Mouse (Mus musculus) lung, postnatal 36 days (tissue): ENCODE data around the gene Itpr1.

ENCODE experiments used
- DNase-seq: peaks from one replicate; pipeline ENCODE4 v3.0.0; 2022; ENCODE audit warnings: mixed read lengths

The Itpr1 gene

DNA sequence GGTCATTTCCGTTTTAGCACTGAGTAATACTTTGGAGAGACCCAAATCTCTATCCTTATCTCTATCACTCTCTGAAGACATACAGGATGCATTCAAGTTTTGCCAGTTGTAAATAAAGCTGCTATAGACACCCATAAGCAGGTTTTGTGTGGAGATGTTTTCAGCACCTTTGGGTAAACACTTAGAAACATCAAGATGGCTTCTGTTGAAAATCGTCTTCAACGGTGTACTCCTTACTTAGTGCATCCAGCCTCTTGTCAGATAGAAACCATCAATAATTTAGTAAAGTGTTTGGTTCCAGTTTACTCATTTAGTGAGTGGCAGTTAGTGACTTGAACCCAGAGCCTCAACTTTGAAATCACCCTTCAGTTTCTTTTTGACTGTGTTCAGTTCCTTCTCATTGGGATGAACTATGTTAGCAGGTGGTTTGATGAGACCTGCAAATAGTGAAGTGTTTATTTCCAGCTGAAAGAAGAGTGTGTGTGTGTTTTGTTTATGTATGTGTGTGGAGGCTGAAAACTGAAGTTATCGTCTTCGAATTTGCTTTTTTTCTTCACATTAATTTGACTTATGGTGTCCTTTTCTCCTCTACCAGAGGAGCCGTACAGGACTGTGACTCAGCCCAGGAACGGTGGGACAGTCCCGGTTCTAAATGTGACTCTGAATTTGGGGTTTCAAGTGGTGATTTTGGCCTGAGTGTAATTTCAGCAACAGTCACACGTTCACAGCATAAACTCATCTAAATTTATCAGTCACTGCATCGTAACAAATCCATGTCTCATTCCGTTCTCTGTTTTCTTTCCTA is 66.1 kb downstream of the Itpr1 start:
- no peak for DNase-seq

DNA sequence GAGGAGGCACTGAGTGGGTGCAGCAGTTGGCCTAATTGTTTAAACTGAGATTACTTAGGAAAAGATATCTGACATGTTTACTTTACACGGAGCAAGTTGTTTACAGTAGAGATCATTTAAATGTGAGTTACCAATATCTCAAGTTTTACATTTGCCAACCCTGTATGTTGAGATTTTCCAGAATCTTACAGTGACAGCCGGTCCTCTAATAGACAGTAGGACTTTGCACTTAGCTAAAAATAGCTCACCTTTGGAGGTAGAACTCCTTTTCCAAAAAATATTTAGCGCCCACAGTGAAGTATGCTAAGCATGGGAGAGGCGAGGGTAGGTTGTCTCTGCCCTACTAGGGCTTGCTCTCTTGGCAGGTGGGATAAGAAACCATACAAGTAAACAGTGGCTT is 69.2 kb downstream of the Itpr1 start:
- no peak for DNase-seq

DNA sequence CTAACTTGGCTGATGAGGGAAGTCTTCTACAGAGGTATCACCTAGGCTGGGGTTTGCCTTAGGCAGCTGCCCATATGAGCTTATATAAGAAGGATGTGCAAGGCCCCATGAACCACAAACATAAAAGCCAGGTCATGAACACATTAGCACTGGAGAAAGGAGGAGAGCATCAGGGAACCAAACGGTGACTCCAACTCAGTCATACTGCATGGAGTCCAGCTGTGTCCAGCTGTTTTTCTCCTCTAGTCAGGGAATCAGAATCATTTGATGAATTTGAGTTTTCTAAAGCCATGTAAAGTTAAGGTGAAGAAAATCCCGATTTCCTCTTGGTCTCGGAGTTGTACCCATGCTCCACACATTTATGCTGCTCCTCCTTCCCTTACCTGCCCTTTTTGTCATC is 69.7 kb downstream of the Itpr1 start:
- peak; percentile 39 for DNase-seq

DNA sequence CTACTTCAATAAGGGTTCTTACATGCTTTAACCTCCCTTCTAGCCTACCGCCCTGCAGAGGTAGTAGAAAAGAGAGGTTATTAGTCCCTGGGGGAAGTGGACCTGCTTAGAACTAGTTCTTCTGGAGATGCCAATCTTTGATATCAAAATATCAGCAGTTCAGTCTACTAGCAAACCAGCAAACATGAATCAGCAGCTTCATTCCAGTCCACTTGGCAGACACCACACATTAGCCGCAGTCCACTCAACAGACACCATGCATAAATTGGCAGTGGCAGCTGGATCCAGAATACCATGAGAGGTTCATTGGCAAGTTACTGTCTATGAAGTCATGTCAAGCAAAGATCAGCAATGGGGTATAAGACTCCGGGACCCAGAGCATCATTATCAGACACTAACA is 71.8 kb downstream of the Itpr1 start:
- DNase-seq, result no peak

DNA sequence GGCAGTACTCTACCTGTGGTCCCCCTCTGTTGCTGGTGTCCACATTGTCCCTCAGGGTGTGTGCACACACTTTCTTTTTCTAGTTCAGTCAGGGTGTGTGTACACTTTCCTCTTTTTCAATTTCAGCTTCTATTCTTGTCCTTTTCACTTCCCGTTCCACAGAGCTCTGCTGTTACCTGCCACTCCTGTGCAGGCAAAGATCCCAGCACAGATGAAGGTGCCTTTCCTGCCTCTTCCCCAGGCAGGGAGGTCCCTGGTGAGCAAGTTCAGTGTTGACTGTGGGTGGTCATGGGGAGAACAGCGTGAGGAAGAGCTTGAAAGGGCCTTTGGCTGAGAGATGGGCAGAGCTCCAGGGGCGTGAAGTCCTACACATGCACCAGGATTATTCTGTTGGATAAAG is 76.1 kb downstream of the Itpr1 start:
- no peak for DNase-seq

DNA sequence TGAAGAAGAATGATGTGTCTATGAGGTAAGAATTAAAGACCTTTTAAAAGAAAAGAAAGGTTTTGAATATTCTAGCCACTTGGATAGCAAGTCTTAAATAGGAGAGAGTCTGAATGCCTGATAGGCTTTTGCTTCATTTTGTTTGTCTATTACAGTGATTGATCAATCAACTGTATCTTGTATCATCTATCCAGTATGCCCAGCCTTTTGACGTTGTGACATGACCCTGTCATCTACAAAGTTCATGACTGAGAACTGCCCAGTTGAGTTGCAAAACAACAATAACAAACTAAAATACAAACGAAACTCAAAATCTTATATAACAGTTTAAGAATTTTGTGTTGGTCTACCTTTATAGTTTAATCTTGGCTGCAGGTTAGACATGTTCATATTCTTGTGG is 78.1 kb downstream of the Itpr1 start:
- no peak for DNase-seq

DNA sequence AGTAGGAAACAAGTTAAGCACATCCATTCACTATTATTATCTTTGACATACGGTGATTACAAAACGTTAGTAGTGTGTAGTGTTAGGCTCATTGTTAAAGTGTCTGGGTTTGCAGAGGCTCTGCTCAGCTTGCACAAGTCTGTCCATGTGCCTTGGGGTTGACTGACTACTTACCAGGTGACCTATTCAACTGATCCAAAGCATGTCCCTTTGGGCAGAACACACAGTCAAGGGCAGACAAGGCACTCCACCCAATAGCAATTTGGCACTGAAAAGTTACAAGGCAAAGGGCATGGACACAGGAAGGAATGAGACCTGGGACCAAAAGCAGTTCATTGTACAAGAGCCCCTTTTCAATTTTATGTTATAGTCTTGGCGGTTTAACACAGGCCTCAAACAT is 78.7 kb downstream of the Itpr1 start:
- DNase-seq, result no peak

DNA sequence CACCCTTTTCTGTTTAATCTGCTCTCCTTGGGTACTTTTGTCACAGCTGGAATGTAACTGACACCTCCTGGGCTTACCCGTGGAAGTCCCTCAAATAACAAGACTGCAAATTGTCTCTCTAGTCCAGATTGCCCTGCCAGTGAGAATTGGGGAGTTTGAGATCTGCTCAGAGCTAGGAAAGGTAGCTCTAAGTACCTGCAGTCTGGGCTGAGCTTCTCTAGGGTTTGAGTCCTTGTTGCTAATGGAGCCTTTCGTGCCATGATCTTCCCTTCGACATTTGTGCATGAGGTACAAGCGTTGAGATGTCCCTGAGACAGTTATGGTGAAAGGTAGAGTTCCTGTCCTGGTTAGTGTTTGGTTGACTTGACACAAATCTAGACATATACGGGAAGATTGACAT is 89.0 kb downstream of the Itpr1 start:
- no peak for DNase-seq

DNA sequence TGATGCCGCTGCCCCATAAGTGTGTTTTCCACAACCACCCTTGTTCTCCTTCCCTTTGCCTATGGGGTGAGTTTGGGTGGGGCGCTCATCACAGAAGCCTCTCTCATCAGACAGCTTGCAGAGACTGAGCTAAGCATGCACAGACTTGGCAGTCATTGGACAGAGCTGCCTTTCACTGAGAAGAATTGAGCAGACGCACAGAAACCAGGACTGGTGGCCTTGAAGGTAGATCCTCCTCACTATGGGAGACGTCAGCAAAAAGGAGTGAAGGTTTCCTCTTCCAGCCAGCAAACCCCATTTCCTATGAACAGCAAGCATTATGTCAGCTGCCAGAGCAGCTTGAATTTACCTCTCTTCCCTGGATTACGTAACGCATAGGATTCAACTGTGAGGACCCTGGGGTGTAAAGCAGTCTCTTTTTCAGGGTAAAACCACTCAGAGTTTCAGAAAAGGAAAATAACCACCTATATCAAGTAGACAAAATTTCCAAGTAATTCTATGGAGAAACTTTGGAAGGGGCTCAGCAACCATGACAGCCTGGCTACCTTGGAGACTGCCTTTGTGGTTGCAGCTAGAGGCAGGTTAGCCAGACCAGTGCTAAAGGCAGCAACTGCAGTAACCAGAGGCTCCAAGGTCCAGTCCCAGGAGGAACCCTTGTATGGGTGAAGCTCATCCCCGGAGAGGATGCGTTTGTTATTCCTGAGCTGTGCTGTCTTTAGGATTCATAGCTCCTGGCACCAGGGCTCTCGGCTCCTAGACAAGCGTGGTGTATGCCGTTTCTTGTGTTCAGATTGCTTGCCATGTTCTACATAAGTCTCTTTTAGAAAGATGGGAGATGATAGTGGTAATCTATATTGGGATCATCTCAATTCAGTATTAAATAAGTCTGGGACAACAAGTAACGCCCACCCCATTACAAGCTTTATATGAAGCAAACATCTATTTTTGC is 91.0 kb downstream of the Itpr1 start:
- no peak for DNase-seq

DNA sequence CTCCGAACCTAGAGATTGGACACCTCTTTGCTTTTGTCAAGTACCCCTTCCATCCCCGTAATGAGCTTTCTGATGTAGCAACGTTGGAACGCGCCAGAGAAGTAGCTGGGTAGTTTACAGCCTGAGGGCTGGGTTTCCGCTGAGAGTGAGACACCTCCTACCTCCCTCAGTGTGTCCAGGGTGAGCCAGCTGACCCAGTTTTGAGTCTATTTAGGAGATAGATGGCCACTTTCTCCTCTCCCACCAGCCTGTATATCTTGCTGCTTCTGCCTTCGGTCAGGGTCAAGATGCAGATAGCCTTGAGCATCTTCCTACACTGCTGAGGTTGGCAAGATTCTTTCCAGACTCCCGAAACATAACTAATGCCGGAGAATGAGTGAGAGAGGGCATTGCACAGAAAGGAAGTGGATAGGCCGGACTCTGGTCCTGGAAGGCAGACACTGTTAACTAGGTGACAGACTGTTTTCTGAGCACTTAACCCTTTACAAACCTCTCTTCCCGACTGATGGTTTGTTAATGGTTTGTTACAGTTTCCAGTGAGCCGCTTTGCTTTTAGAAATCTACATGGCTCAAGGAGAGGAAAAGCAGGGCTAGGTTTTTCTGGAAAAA is 92.4 kb downstream of the Itpr1 start:
- DNase-seq, result no peak

DNA sequence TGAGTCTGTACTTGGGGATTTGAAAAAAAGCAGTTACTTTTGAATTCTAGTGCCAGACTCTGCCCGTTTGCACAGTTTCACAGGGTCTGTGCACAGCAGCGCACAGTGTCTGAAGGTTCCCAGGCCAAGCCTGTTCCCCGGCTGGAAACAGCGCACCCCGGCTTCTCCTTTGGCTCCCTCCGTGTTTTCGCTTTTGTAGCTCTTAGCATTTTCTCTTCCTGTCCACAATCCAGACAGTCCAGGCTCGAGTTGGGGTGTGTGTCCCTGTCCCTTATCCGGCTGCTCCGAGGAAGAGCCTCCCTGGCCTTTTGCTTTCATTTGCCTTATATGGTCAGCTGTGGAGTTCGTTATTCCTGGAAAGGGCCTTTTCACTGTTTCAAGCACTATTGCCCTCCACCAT is 93.3 kb downstream of the Itpr1 start:
- peak; percentile 63 for DNase-seq

DNA sequence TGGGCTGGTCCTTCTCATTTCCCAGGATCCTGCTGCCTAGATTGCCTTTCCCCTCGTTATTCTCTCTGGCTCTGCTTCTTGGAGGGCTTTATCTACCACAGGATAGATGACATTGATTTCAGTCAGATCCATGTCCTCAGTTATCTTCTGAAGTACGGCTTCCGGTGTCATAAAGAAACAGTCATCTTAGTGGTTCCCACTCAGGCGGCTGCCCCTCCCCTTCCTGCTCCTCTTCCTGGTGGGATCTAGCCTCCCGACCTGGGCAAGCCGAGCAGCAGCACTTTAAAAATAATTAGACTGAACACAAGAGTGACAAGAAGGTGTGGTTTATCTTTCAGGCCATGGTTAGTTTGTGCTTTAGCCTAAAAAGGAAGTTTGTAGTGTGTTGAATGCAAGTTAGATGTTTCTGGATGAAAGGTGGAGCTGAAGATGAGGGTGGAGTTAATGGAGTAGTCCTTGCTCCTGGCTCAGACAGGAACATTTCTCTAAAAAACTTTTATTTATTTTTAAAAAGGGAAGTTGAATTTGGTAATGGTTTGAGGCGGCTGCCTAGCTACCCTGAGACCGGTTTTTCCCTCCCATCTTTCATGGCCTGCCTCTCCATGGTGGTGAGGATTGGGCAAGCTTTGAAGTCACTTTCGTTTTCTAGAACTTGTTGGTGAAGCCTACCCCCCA is 94.2 kb downstream of the Itpr1 start:
- DNase-seq, result peak; percentile 48

DNA sequence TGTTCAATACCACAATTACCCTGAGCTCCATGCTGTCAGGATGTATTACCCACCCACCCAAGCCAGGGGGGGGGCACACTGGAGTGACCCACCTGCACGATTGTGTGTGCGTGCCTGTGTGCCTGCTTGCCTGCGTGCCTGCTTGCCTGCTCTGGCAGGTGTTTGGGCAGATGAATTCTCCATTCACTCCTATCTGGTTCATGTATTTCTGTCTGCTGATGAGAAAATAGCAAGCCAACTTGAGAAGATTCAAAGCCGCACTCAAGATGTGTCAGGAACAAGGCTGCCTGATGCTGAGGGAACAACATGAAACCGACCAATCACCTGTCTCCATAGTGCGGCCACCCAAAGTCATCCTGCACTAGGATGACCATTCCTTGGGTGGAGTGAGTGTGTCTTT is 94.9 kb downstream of the Itpr1 start:
- DNase-seq, result no peak

DNA sequence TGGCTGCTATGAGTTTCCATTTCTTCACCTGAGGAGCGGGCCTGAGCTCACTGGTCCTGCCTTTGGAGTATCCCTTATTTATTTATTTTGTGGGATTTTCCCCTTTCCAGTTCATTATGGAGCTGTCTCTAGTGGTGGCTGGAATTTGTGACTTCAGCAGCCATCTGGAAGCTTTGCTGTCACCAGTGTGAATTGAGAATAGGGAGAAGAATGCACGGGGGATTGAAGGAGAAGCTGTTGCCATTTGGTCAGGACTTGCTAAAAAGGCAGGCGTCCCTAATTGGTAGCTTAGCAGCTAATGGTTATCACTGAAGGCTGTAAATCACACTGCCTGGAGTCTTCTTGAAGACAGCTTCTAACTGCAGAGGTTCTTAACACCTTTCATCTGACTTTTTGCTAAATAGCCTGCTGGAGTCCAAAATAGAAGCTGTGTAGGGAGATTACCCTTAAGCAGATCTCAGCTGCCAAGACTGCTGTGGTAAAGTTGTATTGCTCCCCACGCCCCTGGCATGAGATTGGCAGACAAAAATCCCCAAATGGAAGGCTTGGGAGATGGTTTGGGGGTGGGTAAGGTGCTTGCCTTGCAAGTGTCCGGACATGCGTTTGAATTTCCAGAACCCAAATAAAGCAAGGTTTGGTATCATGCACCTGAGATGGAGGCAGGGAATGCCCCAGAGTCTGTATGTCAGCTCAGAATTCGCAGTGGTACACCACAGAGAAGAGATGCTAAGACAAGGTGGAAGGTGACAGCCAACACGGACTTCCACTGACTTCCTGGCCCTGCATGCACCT is 96.7 kb downstream of the Itpr1 start:
- no peak for DNase-seq

DNA sequence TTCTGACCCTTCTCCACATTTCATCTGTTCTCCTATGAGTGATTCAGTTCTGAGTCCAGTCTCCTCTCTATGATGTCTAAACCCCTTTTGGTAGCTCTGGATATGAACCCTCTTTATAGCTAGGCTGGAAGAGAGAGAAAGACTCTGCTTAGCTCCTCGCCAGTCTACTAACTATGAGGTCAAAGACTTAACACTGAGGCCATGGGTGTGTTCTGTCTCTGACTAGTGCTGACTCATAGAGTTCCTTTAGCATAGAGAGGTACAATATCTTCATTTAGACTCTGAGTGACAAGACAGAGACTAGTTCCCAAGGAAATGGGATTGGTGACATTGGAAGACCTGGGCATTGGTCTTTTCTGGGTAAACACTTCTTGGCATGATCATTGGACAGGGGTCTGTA is 100.2 kb downstream of the Itpr1 start:
- DNase-seq, result no peak

DNA sequence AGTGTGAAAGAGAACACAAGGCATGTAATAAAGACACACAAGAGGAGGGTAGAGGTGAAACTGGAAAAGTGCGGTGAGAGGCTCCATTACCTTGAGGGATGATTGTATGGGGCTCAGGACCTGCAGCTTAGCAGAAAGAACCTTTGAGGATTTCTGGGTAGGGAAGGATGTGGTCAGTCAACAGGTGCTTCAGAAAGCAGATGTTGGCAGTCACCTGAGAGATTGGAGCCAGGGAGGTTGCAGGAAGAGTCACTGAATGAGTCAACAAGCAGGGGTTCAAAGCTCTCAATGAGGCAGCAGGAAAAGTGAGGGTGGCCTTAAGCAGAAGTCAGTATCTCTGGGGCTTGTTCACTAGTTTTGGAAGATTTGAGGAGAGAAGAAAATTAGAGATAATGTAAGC is 101.1 kb downstream of the Itpr1 start:
- DNase-seq, result no peak

DNA sequence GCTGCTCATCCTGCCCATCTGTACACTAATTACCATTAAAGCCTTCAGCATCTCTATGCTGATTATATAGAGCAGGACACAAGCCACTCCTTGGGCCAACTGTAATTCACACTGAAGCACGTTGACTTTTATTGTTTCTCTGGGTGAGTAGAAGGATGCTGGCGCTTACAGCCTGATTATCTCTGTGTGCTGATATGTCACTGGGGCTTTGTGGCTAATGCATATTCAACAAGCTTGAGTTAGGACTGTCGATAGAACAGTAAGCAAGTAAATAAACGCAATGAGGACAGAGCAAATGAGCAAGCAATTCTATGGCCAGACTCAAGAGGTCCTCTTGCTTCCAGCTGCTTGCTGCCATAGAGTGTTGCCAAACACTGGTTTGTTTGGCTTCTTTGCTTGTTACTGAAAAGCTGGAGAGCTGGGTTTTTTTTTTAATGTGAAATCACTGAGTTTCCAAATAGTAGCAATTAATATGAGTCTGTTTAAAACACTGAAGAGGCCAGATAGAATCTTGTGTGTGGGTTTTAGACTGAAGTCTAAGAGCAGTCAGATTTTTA is 103.5 kb downstream of the Itpr1 start:
- peak; percentile 48 for DNase-seq

DNA sequence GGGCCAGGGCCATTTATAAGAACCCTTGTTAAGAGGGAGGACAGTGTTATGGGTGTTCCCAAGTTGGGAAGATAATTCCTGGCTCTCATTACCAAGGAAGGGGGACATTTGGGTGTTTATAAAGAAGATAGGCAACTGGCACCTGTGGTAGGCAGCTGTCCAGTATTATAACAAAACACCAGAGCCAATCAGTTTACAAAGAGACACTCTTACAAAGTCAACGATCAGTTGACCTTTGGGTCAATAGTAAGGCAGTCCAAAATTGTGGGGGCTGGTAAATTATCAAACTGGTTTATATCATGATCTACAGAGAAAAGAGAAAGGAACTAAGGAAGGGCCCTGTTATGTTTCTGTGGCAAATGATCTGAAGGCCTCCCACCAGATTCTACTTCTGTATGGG is 104.1 kb downstream of the Itpr1 start:
- DNase-seq, result no peak

DNA sequence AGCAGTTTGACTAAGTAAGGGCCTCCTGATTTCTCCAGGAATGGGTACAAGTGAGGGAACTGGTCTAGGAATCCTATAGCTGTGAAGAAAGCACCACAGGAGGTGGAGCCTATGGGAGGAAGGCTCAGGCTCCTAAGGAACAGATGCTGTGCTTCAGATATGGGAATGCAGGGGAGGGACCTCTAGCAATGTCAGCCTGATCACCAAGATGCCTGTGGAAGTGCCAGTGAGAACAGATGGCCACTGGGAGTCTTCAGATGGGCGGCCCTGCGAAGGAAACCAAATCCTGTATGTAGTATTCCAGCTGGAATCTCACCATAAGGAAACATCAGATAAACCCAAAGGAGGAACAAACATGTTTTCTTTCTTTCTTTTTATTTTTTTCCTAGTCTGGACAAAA is 108.8 kb downstream of the Itpr1 start:
- DNase-seq, result no peak

DNA sequence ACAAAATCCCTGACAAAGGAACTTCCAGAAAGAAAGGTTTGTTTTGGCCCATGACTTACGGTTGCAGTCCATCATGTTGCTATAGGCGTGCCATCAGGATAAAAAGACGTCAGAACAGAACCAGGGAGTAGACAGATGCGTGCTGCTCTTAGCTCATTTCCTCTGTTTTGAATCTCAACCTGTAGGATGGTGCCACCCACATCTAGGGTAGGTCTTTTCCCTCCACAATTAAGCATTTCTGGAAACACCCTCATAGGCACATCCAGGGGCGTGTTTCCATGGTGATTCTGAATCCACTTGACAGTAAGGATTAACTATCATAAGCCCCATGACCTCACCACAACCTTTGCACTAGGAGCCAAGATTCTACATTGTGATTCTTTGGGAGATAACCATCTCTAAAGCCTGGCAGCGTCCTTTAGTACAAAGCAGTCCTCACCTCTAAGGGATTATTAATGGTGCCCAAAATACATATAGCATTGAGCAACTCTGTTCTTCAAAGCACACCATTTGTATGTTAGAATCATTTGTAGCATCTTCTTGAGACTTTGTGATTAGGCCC is 111.6 kb downstream of the Itpr1 start:
- DNase-seq, result no peak

DNA sequence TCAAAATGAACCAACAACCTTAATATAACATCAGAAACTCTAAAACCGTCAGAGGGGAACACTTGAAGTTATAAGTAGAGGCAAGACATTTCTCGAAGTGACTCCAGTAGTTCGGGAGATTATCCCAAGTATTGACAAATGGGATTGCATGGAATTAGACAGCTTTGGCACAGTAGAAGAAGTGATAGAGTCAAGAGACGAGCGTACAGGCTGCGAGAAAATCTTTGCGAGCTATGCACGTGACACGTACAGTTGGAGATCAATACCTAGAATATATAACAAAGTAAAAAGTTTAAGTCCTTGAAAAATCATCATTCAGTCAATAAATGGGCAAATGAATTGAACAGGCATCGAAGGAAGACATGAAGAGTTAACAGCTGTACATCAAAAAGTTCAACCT is 112.5 kb downstream of the Itpr1 start:
- no peak for DNase-seq
